ENCODE assay signal across 8 mouse cellular contexts in the genomic region with DNA sequence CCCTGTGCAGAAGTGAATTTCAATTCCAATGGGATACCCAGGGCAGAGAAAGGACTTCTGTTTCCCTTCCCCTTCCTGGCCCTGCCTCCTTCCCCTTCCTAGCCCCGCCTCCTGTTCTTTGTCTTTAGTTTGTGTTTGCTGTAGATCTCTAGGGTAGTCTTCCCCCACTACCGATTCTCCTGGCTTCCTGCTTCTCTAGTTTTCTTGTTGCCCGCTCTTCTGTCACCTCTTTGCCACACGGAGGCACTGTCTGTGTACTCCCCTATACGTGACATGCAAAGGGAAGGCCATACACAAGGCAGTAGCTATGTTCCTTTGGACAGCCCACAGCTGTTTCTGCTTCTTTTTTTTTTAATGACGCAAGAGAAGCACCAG.
DNase-seq lines count a peak whose midpoint lies in the region; ATAC-seq and TF ChIP-seq lines count a peak whose summit lies in the region.

No protein-coding gene starts in this region.

- peak overlapping the region; percentile 80 for H3K27ac ChIP-seq in layer of hippocampus, adult 2 months
- peak overlapping the region; percentile 84 for H3K27ac ChIP-seq in heart, embryonic 13.5 days (replicated peaks)
- H3K27ac ChIP-seq in neural tube, embryonic 14.5 days (ENCODE audit: low read depth, low read length) = peak overlapping the region; percentile 73

- peak; percentile 22; the same call in 1 of the 2 replicates for TF ChIP-seq CTCF in layer of hippocampus, adult 2 months (conservative IDR thresholded peaks at IDR 0.05)

- no peaks in the 10 kb centered on the region for H3K27me3 ChIP-seq in heart, embryonic 13.5 days (replicated peaks)
- no peaks in the 10 kb centered on the region for H3K27me3 ChIP-seq in neural tube, embryonic 14.5 days (ENCODE audit: control insufficient read depth, insufficient read depth, low read length)

- no peak; the same call in 1 of the 2 replicates for ATAC-seq in heart, embryonic 13.5 days (ENCODE audit: extremely low read depth, insufficient number of reproducible peaks, low FRiP score, low TSS enrichment)
- ATAC-seq in neural tube, embryonic 14.5 days (ENCODE audit: low read depth) = no peak

- peaks cover 6% of the 10 kb centered on the region for H3K9me3 ChIP-seq in heart, embryonic 13.5 days
- no peaks in the 10 kb centered on the region for H3K9me3 ChIP-seq in neural tube, embryonic 14.5 days (ENCODE audit: control insufficient read depth, low read length)

- WGBS in heart, embryonic 13.5 days = 35% methylated on average over 6 of the region's 6 CpGs
- WGBS in neural tube, embryonic 14.5 days = 71% methylated on average over 6 of the region's 6 CpGs

- H3K4me3 ChIP-seq in layer of hippocampus, adult 2 months = no peak overlapping the region
- H3K4me3 ChIP-seq in heart, embryonic 13.5 days = no peak overlapping the region
- no peak overlapping the region for H3K4me3 ChIP-seq in neural tube, embryonic 14.5 days (ENCODE audit: low read depth, low read length)

- peak overlapping the region; percentile 53; the same call in 1 of the 2 replicates for H3K4me2 ChIP-seq in heart, embryonic 13.5 days
- H3K4me2 ChIP-seq in neural tube, embryonic 14.5 days (ENCODE audit: low read depth, low read length) = no peak overlapping the region

- DNase-seq in layer of hippocampus, adult 2 months (ENCODE audit: low spot score in 2 of 2) = no peak
- DNase-seq in layer of hippocampus, postnatal 10 days (ENCODE audit: low spot score in 2 of 2) = no peak
- DNase-seq in kidney, postnatal 36 days = peak; percentile 17 to 27
- DNase-seq in adrenal gland, postnatal 25 days = no peak
- no peak for DNase-seq in right cerebral cortex, postnatal 10 days (ENCODE audit: low spot score in 2 of 2)
- DNase-seq in adrenal gland, postnatal 10 days = no peak

- peaks cover 21% of the 10 kb centered on the region for H3K36me3 ChIP-seq in heart, embryonic 13.5 days
- 0 out of 2 replicates have a peak, but pooled peaks cover 2% of the 10 kb centered on the region for H3K36me3 ChIP-seq in neural tube, embryonic 14.5 days (ENCODE audit: control insufficient read depth, insufficient read depth, low read length)

- no peak overlapping the region for H3K9ac ChIP-seq in heart, embryonic 13.5 days
- H3K9ac ChIP-seq in neural tube, embryonic 14.5 days (replicated peaks; ENCODE audit: low read depth, low read length) = no peak overlapping the region

- peaks cover 48% of the 10 kb centered on the region for H3K4me1 ChIP-seq in heart, embryonic 13.5 days
- H3K4me1 ChIP-seq in neural tube, embryonic 14.5 days (ENCODE audit: control insufficient read depth, insufficient read depth, low read length) = peaks cover 5% of the 10 kb centered on the region

Comparison
In these comparisons a context has a peak if more than half of its experiments do, and no peak if none do; other contexts are left out.
1. DNase-seq: peak in kidney, postnatal 36 days (2 of 2); none in layer of hippocampus, adult 2 months (0 of 2), layer of hippocampus, postnatal 10 days (0 of 2), adrenal gland, postnatal 25 days (single experiment), right cerebral cortex, postnatal 10 days (0 of 2) and adrenal gland, postnatal 10 days (single experiment).
2. Peak in every context shown above with its lines, with median percentiles within 50 percentile points of each other: H3K27ac ChIP-seq.